Mouse (Mus musculus) regulatory T cell (primary cell): ENCODE measurements around the gene Aqp5.

Experiments used
- in situ Hi-C: fragments of 300-600 bp; cut with MboI, MseI; formaldehyde crosslinking; loops from one replicate; pipeline ENCODE4 v1.15.1; 2025; ENCODE audit warnings: high pct_unique_total_duplicates

The Aqp5 gene

GRCm38 (mm10) chr15:99634702-99635101, 44.1 kb downstream of the Aqp5 start:
- in situ Hi-C loops = no loop called here

GRCm38 (mm10) chr15:99637405-99638123, 47.0 kb downstream of the Aqp5 start:
- in situ Hi-C loops = no loop called here

- in situ Hi-C loops = no loop called here
Measured at GRCm38 (mm10) chr15:99638124-99638485, 47.5 kb downstream of the Aqp5 start.

- in situ Hi-C loops = no loop called here
Measured at GRCm38 (mm10) chr15:99642622-99643021, 52.0 kb downstream of the Aqp5 start.

- in situ Hi-C loops = no loop called here
Measured at GRCm38 (mm10) chr15:99643832-99644231, 53.2 kb downstream of the Aqp5 start.
